Mouse (Mus musculus) 416B (cell line): Measurements from ENCODE around the gene Zbtb7a.

Source experiments
- DNase-seq: peaks from one replicate; pipeline ENCODE4 v3.0.0; 2011; ENCODE audit warnings: low read depth

Gene Zbtb7a

DNA sequence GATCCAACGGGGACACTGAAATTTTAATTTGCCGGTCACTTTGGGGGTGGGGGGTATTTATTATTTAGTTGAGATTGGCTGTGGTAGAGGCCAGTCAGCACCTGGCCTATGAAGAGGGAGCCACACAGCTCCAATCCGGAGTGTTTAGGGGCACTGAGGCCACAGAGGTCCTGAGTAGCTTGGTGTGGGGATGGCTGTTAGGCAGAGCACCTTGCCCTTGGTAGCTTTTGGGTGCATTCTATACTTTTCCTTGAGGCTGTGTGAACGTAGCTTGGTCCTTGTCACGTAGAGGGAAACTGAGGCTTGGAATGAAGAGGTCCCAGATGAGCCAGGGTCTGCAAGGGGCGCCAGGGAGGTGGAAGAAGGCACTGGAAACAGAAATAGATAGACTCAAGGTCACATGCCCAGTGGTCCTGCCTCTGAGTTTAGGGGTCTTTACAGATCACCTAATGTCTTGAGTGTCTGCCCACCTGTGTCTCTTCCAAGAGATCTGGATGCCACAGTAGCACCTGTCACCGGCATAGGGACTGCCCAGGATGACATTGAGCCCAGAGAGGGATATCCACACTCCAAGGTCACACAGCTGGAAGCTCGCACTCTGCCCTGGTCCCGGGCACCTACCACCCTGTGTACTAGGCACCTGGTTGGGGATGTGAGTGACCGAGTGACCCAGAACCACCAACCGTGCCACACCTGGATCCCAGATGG, 4.0 kb downstream of the Zbtb7a start:
- no peak for DNase-seq

DNA sequence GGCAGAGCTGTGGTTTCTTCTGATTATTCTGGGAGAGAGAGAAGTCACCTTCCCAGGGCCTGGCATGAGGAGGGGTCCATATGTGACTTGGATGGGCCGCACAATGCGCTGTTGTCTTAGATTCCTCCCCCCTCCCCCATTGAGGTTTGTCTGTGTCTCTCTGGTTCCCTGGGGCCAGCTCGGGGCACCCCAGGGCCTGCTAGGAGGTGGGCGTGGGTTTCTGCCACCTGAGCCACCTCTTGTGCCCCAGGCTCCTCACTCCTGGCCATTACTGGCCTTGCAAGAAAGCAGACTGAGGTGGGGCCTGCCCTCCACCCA, 4.5 kb downstream of the Zbtb7a start:
- no peak for DNase-seq

DNA sequence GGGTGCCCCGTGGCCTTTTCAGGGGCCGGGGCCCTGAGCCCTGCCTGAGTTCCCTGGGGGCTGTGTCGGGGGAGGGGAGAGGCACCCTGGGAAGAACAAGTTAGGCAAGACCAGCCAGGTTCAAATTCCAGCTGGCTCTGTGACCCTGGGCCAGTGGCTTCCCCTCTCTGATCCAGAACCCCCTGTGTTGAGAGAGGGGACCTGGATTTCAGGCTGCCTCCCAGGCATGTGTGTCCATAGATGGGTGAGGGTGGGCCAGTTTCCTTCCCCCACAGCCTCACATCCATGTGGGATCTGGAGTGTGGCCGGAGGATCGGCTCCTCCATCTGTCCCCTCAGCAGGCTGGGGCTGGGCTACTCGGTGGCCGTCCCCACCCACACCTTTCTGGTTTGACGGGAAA, 5.0 kb downstream of the Zbtb7a start:
- no peak for DNase-seq

DNA sequence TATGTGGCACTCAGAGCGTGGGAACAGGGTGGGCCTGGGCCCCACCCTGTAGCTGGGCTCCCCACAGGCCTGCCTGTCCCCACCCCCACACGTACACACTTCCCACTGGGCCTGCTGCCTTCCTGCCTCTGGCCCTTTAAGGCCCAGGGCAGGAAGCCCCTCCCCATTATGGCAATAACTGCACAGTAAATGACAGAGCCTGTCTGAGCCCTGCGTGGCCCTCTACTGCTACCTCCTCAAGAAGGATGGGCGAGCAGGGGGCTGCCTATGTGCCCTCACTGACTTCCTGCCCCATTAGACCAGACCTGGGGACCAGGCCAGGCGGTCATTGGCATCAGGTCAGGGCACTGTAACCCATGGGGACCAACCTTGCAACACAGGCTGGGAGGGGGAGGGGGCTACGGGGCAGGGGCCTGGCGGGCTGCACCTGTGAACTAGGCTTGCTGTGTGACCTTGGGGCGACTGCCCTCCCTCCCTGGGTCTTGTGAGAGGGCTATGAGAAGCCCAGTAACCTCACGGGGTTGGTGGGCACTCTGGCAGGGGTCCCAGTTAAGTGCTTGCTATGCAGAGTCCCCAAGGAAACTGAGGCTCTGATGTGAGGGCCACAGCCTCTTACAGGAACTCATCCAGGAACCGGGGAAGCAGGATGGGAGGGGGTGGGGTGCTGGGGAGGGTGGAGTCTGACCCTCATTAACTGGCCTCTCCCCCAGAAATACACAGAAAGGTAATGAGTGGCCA, 5.9 kb downstream of the Zbtb7a start:
- peak; percentile 55 for DNase-seq

DNA sequence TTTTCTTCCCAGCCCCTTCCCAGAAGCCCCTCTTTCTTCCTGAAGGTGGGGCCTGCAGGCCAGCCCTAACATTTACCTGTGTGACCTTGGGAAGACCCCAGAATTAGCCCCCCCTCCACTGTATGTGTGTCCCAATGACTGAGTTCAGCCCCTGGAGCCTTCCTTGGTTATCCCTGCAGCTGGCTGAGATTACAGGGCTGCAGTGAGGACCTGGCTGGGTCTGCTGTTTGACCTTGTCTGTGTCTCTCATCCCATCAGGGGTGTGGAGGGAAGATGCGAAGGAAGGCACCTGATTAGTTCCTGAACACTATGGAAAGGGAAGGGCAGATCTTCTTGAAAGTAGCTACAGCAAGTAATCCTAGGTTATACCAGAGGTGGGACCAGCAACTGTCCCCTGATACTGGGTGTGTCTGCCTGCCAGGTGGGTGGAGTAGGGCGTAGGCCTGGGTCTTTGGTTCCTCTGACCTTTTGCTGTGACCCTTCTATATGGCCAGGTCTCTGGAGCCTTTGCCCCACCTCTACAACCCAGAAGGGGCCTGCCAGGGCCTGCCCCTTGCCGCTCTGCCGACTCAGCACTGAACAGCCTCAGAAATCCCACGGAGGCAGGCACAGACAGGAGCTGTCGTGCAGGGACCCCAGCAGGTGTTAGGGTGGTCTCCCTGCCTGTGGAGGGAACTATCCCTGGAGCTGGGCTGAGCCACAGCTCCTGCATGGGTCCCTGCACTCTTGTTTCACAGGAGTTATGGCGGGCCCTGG, 6.6 kb downstream of the Zbtb7a start:
- DNase-seq, result no peak

DNA sequence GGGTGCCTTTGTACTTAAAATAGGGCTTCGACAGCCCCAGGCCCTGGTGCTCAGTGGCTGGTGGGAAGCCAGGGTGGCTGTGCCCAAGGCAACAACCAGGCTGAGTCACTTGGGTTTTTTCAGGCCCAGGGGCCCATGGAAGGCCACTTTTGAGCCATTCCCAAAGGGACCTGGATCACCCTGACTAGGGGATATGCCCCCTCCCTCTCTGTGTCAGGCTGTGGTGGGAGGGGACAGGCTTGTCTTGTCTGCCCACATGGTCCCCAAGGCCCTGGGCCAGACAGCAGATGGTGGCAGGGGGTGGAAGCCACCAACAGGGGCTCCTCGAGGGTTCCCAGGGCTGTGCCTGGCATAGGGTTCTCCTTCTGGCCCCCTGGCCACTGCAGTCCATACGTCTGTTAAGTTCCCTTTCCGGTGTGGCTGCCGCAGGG, 7.5 kb downstream of the Zbtb7a start:
- DNase-seq, result no peak

DNA sequence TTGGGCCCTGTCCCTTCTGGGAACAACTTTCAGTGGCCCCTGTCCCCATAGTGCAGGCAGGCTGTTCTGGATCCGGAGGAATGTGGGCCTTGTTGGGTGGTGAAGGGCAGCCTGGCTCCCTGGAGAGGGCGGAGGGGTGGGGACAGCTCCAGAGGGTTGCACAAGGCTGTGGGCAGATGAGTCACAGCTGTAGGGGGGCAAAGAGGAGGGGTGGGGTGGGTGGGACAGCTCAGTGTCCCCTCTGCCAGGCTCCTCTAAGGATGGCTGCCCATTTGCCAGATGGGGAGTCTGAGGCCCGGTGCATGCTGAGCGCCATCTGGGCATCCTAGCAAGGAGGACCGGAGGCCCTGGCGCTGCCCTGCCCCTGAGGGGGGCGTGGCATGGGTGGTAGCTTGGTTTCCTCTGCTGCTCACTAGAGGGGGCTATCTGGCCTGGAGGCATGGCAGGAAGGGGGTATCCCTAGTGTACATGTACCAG, 8.2 kb downstream of the Zbtb7a start:
- DNase-seq, result peak; percentile 81

DNA sequence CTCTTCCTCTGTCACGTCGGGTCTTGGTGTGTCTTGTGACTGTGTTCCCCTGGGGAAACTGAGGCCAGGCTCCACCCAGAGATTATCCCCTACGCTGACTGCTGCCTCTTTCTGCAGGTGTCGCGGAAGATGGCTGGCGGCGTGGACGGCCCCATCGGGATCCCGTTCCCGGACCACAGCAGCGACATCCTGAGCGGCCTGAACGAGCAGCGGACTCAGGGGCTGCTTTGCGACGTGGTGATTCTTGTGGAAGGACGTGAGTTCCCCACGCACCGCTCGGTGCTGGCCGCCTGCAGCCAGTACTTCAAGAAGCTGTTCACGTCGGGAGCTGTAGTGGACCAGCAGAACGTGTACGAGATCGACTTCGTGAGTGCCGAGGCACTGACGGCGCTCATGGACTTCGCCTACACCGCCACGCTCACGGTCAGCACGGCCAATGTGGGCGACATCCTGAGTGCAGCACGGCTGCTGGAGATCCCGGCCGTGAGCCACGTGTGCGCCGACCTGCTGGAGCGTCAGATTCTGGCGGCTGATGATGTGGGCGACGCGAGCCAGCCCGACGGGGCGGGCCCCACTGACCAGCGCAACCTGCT, 8.9 kb downstream of the Zbtb7a start:
- no peak for DNase-seq

DNA sequence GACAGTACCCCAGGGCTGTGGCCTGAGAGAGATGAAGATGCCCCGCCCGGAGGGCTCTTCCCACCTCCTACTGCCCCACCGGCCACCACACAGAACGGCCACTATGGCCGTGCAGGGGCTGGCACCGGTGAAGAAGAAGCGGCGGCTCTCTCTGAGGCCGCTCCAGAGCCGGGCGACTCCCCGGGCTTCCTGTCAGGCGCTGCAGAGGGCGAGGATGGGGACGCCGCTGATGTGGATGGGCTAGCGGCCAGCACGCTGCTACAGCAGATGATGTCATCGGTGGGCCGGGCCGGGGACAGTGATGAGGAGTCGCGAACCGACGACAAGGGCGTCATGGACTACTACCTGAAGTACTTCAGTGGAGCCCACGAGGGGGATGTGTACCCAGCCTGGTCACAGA, 9.6 kb downstream of the Zbtb7a start:
- no peak for DNase-seq

DNA sequence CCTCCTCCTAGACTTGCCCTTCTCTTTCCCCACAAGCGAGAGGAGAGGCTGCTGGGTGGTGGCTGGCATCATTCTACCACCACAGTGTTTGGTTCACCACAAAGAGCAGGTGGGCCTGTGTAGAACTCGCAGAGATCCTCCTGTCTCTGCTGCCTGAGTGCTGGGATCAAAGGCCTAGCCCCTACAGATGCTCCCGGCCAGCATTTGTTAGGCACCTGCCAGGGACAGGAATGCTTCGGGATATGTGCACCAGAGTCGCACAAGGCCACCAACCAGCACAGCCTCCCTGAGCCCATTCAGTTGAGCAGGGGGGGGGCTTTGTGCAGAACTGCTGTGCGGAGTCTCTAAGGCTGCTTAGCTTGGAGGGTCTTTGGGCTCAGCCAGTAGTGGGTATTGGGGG, 10.3 kb downstream of the Zbtb7a start:
- DNase-seq, result no peak

DNA sequence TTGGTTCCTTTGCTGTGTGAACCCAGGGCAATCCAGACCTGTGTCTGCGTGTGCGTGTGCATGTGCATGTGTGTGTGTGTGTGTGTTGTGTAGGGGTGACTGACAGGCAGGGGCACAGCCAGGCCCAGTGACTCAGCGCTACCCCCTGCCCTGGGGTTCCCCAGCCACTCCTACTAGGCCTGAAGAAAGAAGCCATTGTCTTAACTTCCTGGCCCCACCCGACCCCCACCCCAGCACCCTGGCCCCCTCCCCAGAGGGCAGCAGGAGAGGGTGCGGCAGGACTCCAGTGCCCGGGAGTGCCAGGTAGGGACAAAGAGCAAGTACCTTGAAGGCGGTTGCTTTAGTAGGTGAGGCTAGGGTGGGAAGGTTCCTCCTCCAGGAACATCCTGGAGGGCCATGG, 10.8 kb downstream of the Zbtb7a start:
- DNase-seq, result peak; percentile 48

DNA sequence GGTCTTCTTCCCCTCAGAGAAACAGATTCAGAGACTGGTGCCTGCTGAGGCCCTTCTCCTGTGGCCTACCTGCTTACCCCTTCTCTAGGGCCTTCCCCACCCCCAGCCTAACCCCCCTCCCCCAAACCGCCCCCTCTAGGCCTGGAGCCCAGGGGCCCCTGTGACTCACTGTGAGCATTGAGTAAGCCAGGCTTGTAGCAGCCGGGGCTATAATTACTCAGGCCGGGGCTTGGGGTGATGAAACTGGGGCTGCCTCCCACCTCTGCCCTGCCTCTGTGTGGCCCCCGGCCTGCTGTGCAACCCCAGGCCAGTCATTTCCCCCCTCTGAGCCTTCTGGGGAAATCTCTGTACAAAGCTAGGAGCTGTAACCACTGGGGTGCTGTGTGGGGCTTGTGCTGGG, 11.3 kb downstream of the Zbtb7a start:
- DNase-seq, result peak; percentile 79

DNA sequence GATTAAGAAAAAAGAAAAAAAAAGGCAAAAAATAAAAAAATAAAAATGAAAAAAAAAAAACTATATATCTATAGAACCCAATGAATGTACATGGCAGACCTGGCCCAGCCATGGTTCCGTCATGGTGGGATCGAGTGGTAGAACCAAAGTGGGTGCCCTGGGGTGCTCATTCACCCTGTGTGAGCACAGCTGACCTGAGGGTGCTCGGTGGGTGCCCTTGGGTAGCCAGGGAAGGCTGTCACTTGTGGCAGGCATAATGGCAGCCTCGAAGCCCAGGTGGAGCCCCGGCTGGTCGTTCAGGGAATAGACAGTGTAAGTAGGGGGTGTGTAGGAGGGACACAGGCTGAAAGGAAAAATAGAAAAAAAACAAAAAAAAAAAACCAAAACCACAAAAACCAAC, 16.2 kb downstream of the Zbtb7a start:
- no peak for DNase-seq

DNA sequence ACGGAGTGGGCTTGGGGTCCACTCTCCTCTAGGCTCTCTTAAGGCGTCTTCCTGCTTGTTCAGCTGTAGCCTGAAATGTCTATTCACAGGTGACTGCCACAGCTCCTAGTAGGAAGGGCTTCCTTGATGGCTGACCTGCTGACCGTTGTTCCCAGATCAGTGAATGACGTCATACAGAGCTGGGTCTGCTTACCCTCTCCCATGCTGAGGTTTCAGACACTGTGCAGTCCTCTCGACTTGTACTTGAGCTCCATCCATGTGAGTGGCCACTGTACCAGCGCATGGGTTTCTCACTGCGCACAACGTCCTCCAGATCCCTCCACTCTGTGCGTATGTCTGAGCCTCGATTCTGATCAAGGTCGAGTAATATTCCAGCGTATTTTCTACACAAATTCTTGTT, 17.6 kb downstream of the Zbtb7a start:
- no peak for DNase-seq

DNA sequence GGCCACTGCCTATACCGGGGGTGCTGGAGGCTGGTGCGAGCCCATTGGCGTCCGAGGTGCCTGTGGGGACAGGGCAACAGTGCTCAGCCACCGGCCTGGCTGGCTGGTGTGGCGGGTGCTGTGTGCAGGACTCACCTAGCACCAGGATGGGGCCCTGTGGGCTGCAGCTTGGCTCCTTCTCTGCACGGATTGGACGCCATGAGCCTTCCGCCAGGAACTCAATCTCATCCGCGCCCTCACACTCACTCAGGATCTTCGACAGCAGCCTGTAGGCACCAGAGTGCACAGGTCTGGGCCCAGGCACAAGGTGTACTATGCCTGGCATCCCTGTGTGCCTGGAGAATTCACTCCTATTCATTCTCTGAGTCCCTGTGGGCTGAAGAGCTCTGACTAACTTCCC, 19.3 kb downstream of the Zbtb7a start:
- DNase-seq, result no peak

DNA sequence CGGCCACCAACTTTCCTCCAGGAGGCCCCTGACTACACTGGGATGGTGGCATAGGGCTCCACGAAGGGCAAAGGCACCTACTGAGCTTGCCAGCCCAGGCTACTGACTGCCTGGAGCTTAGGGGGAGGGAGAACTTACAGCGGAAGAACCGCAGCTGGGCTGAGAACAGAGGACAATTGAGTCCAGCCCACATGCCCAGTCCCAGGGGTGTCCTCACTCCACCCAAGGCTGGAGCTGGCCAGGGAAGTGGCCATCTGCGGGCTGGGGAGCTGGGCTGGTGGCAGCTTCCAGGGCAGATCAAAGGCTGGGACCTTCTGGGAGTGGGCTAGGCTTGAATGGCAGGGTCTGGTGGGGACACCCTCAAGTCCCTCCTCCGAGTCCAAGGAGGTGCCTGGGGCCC, 19.7 kb downstream of the Zbtb7a start:
- no peak for DNase-seq

DNA sequence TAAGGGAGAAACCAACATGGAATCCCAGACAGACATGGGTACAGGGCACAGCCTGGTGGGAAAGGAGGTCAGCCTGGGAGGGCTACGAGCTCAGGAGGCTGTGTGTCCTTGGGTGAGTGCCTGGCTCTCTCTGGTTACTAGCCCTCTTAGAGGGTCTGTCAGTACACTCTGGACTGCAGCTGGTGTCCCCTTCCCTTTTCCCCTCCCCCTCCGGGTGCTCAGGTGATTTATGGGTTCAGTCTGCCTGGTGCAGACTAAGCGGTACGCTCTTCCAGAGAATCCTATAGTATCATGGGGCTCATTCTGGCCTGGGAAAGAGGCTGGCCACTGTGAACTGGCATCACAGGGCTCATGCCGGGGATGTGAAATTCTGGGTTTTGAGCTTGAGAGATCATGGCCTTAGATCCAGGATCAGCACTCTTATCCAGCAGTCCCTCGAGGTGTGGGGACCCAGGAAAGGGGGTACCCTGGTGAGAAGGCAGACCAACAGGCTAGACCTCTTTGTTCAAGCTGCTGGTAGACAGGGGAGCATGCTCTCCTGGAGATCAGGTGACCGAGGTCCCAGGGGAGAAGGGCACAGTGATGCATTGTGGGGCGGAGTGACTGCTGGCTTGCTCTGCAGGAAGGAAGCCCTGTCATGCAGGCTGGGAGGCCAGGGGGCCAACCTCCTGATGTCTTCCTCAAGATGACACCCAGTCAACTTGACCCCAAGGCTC, 26.7 kb downstream of the Zbtb7a start:
- peak; percentile 74 for DNase-seq

DNA sequence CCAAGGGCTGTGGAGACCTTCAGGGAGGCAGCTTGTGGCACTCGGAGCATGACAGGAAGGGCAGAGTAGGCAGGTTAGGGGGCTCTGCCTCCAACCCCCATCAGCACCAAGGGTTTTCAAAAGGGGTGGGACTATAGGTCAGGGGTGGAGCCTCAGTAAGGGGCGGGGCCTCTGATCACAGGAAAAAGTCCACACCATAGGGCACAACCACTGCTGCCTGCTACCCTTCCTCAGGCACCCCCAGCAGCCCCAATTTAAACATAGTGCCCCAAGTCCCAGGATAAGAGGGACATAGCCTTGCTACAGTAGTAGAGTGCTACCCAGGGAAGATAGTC, 27.3 kb downstream of the Zbtb7a start:
- no peak for DNase-seq

DNA sequence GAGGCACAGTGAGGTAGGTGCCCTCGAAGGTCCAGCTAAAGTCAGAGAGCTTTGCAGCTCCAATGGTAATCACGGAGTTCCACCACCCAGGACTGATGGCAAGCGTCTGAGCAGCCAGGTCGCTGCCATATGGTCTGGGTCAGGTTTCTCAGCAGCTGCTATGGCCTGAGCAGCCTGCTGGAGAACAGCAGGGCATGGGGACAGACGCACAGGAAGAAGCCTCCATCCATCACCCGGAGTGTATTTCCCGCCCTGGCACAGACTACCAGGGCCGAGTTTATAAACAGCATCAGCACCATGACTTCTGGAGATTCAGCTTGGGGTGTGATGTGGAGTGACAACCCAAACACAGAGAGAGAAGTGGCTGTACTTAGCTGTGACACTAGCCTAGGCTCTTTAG, 30.1 kb downstream of the Zbtb7a start:
- no peak for DNase-seq

DNA sequence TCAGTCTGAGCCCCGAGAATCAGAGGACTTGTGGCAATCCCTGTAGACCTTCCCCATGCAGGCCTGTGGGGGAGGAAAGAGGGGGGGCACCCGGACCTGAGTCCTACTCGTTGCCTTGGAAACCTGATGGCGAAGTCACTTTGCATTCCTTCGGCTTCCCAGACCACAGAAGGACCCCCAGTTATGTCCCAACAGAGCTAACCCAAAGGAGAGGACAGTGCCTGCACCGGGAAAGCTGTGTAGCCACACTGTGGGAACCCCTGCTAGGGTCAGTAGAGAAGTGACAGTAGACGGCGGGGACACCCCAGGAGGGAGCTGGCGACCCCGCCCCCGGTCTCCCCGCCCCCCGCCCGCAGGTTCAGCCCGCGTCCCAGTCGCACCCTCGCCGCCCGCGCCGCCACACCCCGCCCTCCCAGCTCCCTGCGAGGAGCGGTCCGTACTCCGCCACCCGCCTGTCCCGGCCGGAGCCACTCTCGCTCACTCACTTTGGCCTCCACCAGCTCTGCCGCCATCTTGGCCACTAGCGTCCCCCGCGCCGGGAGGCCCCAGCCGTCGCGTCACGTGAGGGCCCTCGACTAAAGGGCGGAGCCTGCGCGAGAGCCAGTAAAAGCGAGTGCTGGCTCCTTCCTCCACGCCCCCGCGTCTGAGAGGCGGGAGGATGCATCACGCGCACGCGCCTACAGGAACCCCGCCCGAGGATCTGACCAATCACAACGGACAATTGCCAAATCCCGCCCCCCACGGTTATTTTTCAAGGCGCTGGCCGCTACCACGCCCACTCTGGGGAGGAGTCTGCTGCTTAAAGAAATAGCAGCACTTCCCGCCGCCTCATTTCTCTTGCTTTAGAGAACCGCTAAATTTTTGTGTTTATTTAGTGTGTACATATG, 32.4 kb downstream of the Zbtb7a start, which contains the start of gene Pias4:
Gene Pias4, minus strand, starts transcription at position 724 of the 887 bp plus-strand sequence.
- DNase-seq, result peak; percentile 100

DNA sequence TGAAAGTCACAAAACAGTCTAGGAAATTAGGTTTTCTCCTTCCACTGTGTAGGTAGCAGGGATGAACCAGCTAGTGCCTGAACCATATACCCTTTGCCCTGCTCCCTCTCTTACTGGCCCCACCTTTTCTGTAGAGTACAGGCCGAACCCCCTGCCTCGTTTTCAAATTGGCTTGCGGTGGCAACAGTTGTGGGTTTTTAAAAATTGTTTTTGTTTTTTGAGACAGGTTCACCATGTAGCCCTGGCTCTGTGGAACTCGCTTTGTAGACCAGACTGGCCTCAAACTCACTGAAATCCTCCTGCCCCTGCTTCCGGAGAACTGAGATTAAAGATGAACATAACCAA, 33.0 kb downstream of the Zbtb7a start:
- DNase-seq, result no peak
